Mouse (Mus musculus) heart, embryonic 10.5 days (tissue): ENCODE results near the gene Arl6ip4. TPM values are rescaled to one million over a fixed set of nuclear protein-coding genes. Genes with fewer than 3 reads are reported as not detected.

Source experiments
- DNase-seq: peaks from one replicate; pipeline ENCODE4 v3.0.0-alpha.2; 2017; ENCODE audit warnings: low spot score
- H3K27ac ChIP-seq: fragments of 300-500 bp; sonication (generic); 2 replicates; pipeline ENCODE4 v1.5.1; 2016; ENCODE audit warnings: mild to moderate bottlenecking
- H3K27me3 ChIP-seq: fragments of 300-500 bp; sonication (generic); 2 replicates; pipeline ENCODE4 v1.6.1; 2016; ENCODE audit warnings: mild to moderate bottlenecking; ENCODE audit not compliant: poor library complexity, insufficient read depth, severe bottlenecking
- H3K36me3 ChIP-seq: fragments of 300-500 bp; sonication (generic); 2 replicates; pipeline ENCODE4 v1.6.1; 2016; ENCODE audit warnings: mild to moderate bottlenecking, moderate library complexity
- H3K4me1 ChIP-seq: fragments of 300-500 bp; sonication (generic); 2 replicates; pipeline ENCODE4 v1.6.1; 2016; ENCODE audit warnings: mild to moderate bottlenecking
- H3K4me3 ChIP-seq: fragments of 300-500 bp; sonication (generic); 2 replicates; pipeline ENCODE4 v1.5.1; 2016; ENCODE audit warnings: mild to moderate bottlenecking, moderate library complexity
- H3K9me3 ChIP-seq: fragments of 300-500 bp; sonication (generic); 2 replicates; pipeline ENCODE4 v1.6.1; 2016; ENCODE audit warnings: mild to moderate bottlenecking, moderate library complexity
- WGBS: fragments of 180-500 bp; shearing (Covaris S2); methylation state at CpG from one replicate; pipeline ENCODE4 v1.1.7; 2016; 5-methylcytosine and 5-hydroxymethylcytosine counted together
- polyA plus RNA-seq: library from polyadenylated mRNA; unstranded; fragments of >200 nt; fragmentation: Nextera tagmentation; extraction: Ambion mirVana; gene quantifications from 2 replicates; pipeline ENCODE4 v1.2.1, GENCODE M21; 2016

The Arl6ip4 gene
- polyA plus RNA-seq, 1 experiment from 2014 or later, result 116 TPM

GRCm38 (mm10) chr5:124100128-124101044 lies 15.5 kb upstream of the Arl6ip4 start:
- no peaks in the 10 kb centered on the region for H3K27me3 ChIP-seq
- peaks cover 6% of the 10 kb centered on the region for H3K4me1 ChIP-seq
- 81% methylated on average over 11 of the region's 11 CpGs for WGBS
- 0 out of 2 replicates have a peak, but pooled peaks cover 2% of the 10 kb centered on the region for H3K9me3 ChIP-seq
- DNase-seq, result no peak
- no peak overlapping the region for H3K4me3 ChIP-seq
- 0 out of 2 replicates have a peak, but pooled peaks cover 4% of the 10 kb centered on the region for H3K36me3 ChIP-seq
- no peak overlapping the region for H3K27ac ChIP-seq

GRCm38 (mm10) chr5:124102326-124102725 lies 13.6 kb upstream of the Arl6ip4 start:
- H3K9me3 ChIP-seq, result 0 out of 2 replicates have a peak, but pooled peaks cover 2% of the 10 kb centered on the region
- no peaks in the 10 kb centered on the region for H3K27me3 ChIP-seq
- no peak for DNase-seq
- no peaks in the 10 kb centered on the region for H3K4me1 ChIP-seq
- 0 out of 2 replicates have a peak, but pooled peaks cover 4% of the 10 kb centered on the region for H3K36me3 ChIP-seq
- WGBS, result 80% methylated on average over 6 of the region's 6 CpGs
- no peak overlapping the region for H3K4me3 ChIP-seq
- no peak overlapping the region for H3K27ac ChIP-seq

- H3K4me1 ChIP-seq, result no peaks in the 10 kb centered on the region
- no peak for DNase-seq
- WGBS, result 79% methylated on average over 3 of the region's 3 CpGs
- no peaks in the 10 kb centered on the region for H3K27me3 ChIP-seq
- 0 out of 2 replicates have a peak, but pooled peaks cover 4% of the 10 kb centered on the region for H3K36me3 ChIP-seq
- no peak overlapping the region for H3K4me3 ChIP-seq
- 0 out of 2 replicates have a peak, but pooled peaks cover 2% of the 10 kb centered on the region for H3K9me3 ChIP-seq
- no peak overlapping the region for H3K27ac ChIP-seq
These were observed 12.9 kb upstream of the Arl6ip4 start for GRCm38 (mm10) chr5:124103020-124103419.

- Histone ChIP-seq H3K36me3 (0 out of 2 replicates have a peak, but pooled peaks cover 4% of the 10 kb centered on the region), H3K9me3 (0 out of 2 replicates have a peak, but pooled peaks cover 2% of the 10 kb centered on the region), H3K27ac (no peak overlapping the region), H3K4me1 (no peaks in the 10 kb centered on the region), H3K27me3 (no peaks in the 10 kb centered on the region), H3K4me3 (no peak overlapping the region)
- no peak for DNase-seq
- 88% methylated on average over 9 of the region's 9 CpGs for WGBS
These were observed 12.3 kb upstream of the Arl6ip4 start for GRCm38 (mm10) chr5:124103552-124103951.

- 33% methylated on average over 17 of the region's 17 CpGs for WGBS
- peak overlapping the region; percentile 94 for H3K4me3 ChIP-seq
- peaks cover 35% of the 10 kb centered on the region for H3K4me1 ChIP-seq
- peaks cover 14% of the 10 kb centered on the region for H3K36me3 ChIP-seq
- H3K27ac ChIP-seq, result peak overlapping the region; percentile 97
- no peaks in the 10 kb centered on the region for H3K27me3 ChIP-seq
- H3K9me3 ChIP-seq, result no peaks in the 10 kb centered on the region
- no peak for DNase-seq
These were observed 4.7 kb upstream of the Arl6ip4 start for GRCm38 (mm10) chr5:124111077-124111741.

- Histone ChIP-seq H3K27me3 (no peaks in the 10 kb centered on the region), H3K9me3 (no peaks in the 10 kb centered on the region), H3K4me3 (peak within 1 kb of the TSS; percentile 94), H3K27ac (peak within 1 kb of the TSS; percentile 97), H3K4me1 (peaks cover 41% of the 10 kb centered on the region), H3K36me3 (peaks cover 15% of the 10 kb centered on the region)
- WGBS, result 1% methylated on average over 66 of the region's 66 CpGs
- DNase-seq, result peak; percentile 99
These were observed 4.0 kb upstream of the Arl6ip4 start, which contains the start of gene Ogfod2 for GRCm38 (mm10) chr5:124111742-124112497. TSS of gene Ogfod2 (plus strand) at chr5:124112297.

- Histone ChIP-seq H3K36me3 (peaks cover 21% of the 10 kb centered on the region), H3K27me3 (no peaks in the 10 kb centered on the region), H3K9me3 (no peaks in the 10 kb centered on the region), H3K4me3 (peak overlapping the region; percentile 94), H3K4me1 (peaks cover 47% of the 10 kb centered on the region), H3K27ac (peak overlapping the region; percentile 97)
- under 1% methylated on average over 18 of the region's 18 CpGs for WGBS
- DNase-seq, result no peak
These were observed 3.4 kb upstream of the Arl6ip4 start for GRCm38 (mm10) chr5:124112531-124112930.

GRCm38 (mm10) chr5:124113030-124113429 lies 2.9 kb upstream of the Arl6ip4 start:
- 16% methylated on average over 14 of the region's 14 CpGs for WGBS
- H3K4me3 ChIP-seq, result peak overlapping the region; percentile 94
- no peaks in the 10 kb centered on the region for H3K27me3 ChIP-seq
- peaks cover 49% of the 10 kb centered on the region for H3K4me1 ChIP-seq
- peaks cover 26% of the 10 kb centered on the region for H3K36me3 ChIP-seq
- DNase-seq, result peak; percentile 86
- H3K27ac ChIP-seq, result peak overlapping the region; percentile 97
- H3K9me3 ChIP-seq, result no peaks in the 10 kb centered on the region

GRCm38 (mm10) chr5:124114276-124115025 lies 1.4 kb upstream of the Arl6ip4 start:
- Histone ChIP-seq H3K9me3 (no peaks in the 10 kb centered on the region), H3K36me3 (peaks cover 40% of the 10 kb centered on the region), H3K4me3 (peak overlapping the region; percentile 12; the same call in 1 of the 2 replicates), H3K4me1 (peaks cover 52% of the 10 kb centered on the region), H3K27ac (no peak overlapping the region), H3K27me3 (no peaks in the 10 kb centered on the region)
- DNase-seq, result no peak
- 90% methylated on average over 24 of the region's 24 CpGs for WGBS

GRCm38 (mm10) chr5:124115531-124115930 lies 358 bp upstream of the Arl6ip4 start:
- Histone ChIP-seq H3K27me3 (no peaks in the 10 kb centered on the region), H3K27ac (peak overlapping the region; percentile 96), H3K36me3 (peaks cover 51% of the 10 kb centered on the region), H3K4me3 (peak overlapping the region; percentile 86), H3K4me1 (peaks cover 52% of the 10 kb centered on the region), H3K9me3 (no peaks in the 10 kb centered on the region)
- no peak for DNase-seq
- 19% methylated on average over 7 of the region's 7 CpGs for WGBS

- no peak overlapping the region for H3K27ac ChIP-seq
- peaks cover 81% of the 10 kb centered on the region for H3K36me3 ChIP-seq
- no peak overlapping the region for H3K4me3 ChIP-seq
- no peaks in the 10 kb centered on the region for H3K27me3 ChIP-seq
- DNase-seq, result no peak
- peaks cover 37% of the 10 kb centered on the region for H3K4me1 ChIP-seq
- no peaks in the 10 kb centered on the region for H3K9me3 ChIP-seq
- 71% methylated on average over 5 of the region's 5 CpGs for WGBS
These were observed 3.3 kb downstream of the Arl6ip4 start for GRCm38 (mm10) chr5:124119204-124119603.

- Histone ChIP-seq H3K36me3 (peaks cover 99% of the 10 kb centered on the region), H3K27ac (no peak overlapping the region), H3K27me3 (no peaks in the 10 kb centered on the region), H3K4me3 (no peak overlapping the region), H3K9me3 (no peaks in the 10 kb centered on the region), H3K4me1 (peaks cover 26% of the 10 kb centered on the region)
- DNase-seq, result no peak
- 92% methylated on average over 18 of the region's 18 CpGs for WGBS
These were observed 6.5 kb downstream of the Arl6ip4 start for GRCm38 (mm10) chr5:124122357-124122756.
